Mouse (Mus musculus): ENCODE data around the gene Cyp2j9. TPM values are rescaled to one million over a fixed set of nuclear protein-coding genes. Genes with fewer than 3 reads are reported as not detected.
A peak's percentile ranks its signal among the peaks of the same experiment; 100 is the strongest.

Gene Cyp2j9
- polyA plus RNA-seq, 1 experiment from 2014 or later: 6.3 TPM

DNA sequence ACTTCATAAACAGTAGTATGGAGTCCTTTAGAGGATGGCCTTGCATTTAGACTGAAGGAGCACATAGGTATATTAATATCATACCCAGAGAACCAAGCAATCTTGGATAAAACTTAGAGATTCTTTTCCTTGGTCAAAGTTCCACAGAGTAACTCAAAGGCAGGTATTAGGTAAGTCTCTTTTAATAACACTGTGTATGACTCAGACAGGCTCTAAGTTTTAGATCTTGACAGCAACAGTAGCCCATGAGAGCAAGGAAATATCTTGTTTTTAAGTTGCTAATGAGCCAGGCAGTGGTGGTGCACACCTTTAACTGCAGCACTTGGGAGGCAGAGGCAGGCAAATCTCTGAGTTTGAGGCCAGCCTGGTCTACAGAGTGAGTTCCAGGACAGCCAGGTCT lies 25.6 kb downstream of the Cyp2j9 start:
- H3K4me2 ChIP-seq (replicated peaks; ENCODE audit: low read depth, low read length): no peak overlapping the region
- no peak overlapping the region for H3K4me3 ChIP-seq (ENCODE audit: low read depth, low read length)
- no peak overlapping the region for H3K27ac ChIP-seq (ENCODE audit: low read length)
- no peaks in the 10 kb centered on the region for H3K27me3 ChIP-seq (ENCODE audit: control insufficient read depth, insufficient read depth, low read length)
- ATAC-seq (ENCODE audit: insufficient number of reproducible peaks, insufficient read depth, low FRiP score, low read depth): no peak
- no peaks in the 10 kb centered on the region for H3K36me3 ChIP-seq (ENCODE audit: control insufficient read depth, insufficient read depth, low read length)
- H3K9ac ChIP-seq (replicated peaks; ENCODE audit: low read depth, low read length): no peak overlapping the region
- no peaks in the 10 kb centered on the region for H3K9me3 ChIP-seq (ENCODE audit: control insufficient read depth, low read depth, low read length)
- no peaks in the 10 kb centered on the region for H3K4me1 ChIP-seq (ENCODE audit: control insufficient read depth, insufficient read depth, low read length)

DNA sequence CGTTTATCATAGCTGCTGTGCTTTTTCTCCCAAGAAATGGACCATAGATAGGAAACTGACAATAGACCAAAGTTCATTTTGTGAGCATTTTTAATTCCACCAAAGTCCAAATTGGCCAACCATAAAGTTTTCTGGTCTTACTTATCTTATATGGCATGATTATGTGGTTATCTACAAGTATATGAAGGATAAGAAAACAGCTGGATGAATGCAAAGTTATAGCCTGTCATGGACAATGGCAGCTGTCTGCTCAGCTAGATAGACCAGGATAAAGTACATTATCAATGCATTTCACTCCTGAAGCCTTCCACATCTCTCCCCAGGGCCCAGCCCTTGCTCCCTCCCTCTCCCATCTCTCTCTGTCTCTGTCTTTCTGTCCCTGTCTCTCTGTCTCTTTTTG lies 30.9 kb downstream of the Cyp2j9 start:
- no peak overlapping the region for H3K27ac ChIP-seq (ENCODE audit: low read length)
- 84% methylated on average over 1 of the region's 1 CpGs for WGBS

DNA sequence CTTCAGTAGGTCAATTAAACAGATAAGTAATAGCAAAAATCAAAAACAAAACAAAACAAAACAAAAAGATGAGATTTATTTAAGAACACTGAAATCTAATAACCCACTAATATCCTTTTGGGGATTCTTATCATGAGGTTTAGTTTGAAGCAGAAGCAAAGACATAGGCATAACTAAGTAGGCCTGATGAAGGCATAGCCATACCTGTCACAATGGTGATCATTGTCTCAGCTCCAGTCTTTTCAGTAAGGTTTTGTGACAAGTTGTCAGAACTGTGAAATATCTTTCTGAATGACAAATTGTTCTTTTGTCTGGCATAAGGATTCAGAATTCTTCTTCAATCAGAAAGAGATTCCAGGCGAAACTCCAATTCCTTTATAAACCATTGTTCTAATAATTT lies 31.6 kb downstream of the Cyp2j9 start:
- H3K27ac ChIP-seq (ENCODE audit: low read length): no peak overlapping the region
- 85% methylated on average over 1 of the region's 1 CpGs for WGBS
- H3K4me3 ChIP-seq (ENCODE audit: low read depth, low read length): no peak overlapping the region
- ATAC-seq (ENCODE audit: insufficient number of reproducible peaks, insufficient read depth, low FRiP score, low read depth): no peak
- no peak overlapping the region for H3K9ac ChIP-seq (replicated peaks; ENCODE audit: low read depth, low read length)
- H3K27me3 ChIP-seq (ENCODE audit: control insufficient read depth, insufficient read depth, low read length): no peaks in the 10 kb centered on the region
- H3K4me2 ChIP-seq (replicated peaks; ENCODE audit: low read depth, low read length): no peak overlapping the region
- no peaks in the 10 kb centered on the region for H3K36me3 ChIP-seq (ENCODE audit: control insufficient read depth, insufficient read depth, low read length)
- H3K4me1 ChIP-seq (ENCODE audit: control insufficient read depth, insufficient read depth, low read length): no peaks in the 10 kb centered on the region
- no peaks in the 10 kb centered on the region for H3K9me3 ChIP-seq (ENCODE audit: control insufficient read depth, low read depth, low read length)

More for the DNA sequence above, 30.9 kb downstream of the Cyp2j9 start:
- no peaks in the 10 kb centered on the region for H3K27me3 ChIP-seq (ENCODE audit: control insufficient read depth, insufficient read depth, low read length)
- H3K9ac ChIP-seq (replicated peaks; ENCODE audit: low read depth, low read length): no peak overlapping the region
- no peaks in the 10 kb centered on the region for H3K36me3 ChIP-seq (ENCODE audit: control insufficient read depth, insufficient read depth, low read length)
- H3K4me3 ChIP-seq (ENCODE audit: low read depth, low read length): no peak overlapping the region
- no peaks in the 10 kb centered on the region for H3K4me1 ChIP-seq (ENCODE audit: control insufficient read depth, insufficient read depth, low read length)
- no peaks in the 10 kb centered on the region for H3K9me3 ChIP-seq (ENCODE audit: control insufficient read depth, low read depth, low read length)
- no peak for ATAC-seq (ENCODE audit: insufficient number of reproducible peaks, insufficient read depth, low FRiP score, low read depth)
- H3K4me2 ChIP-seq (replicated peaks; ENCODE audit: low read depth, low read length): no peak overlapping the region

DNA sequence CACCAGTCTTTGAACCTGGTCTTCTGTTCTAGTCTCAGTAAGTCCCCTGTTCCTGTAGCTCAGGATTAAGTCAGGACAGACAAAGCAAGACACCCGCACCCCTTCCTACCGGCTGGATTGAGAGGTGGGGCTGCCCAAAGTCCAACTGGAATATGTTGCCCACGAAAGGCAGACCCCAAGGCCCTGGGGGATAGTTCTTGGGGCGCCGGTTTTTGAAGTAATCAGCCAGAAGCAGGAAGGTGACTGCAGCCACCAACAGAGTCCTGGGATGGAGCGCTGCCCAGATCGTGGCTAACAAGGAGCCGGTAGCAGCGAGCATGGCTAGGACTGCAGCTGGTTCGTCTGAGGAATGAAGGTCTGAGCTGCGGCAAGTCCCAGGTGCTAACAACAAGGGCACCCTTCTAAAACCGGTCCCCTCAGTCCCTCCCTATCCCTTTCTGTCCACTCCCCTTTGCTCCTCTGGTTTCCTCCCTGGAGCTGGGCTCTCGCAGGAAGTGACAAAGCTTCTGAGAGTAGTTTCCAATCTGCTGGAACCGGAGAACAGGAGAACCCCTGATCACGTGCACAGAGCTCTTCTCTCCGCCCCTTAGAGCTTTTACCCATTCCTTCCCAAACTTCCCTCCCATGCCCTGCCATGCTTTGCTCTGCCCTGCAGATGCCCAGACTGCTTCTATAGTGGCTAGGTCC lies 38.1 kb downstream of the Cyp2j9 start, which contains the start of gene Cyp2j6:
TSS of gene Cyp2j6 (minus strand) at position 529 of the 687 bp plus-strand sequence.
- Histone ChIP-seq H3K27ac (ENCODE audit: low read length) (peak within 1 kb of the TSS; percentile 73; the same call in 1 of the 2 replicates), H3K36me3 (ENCODE audit: control insufficient read depth, insufficient read depth, low read length) (no peaks in the 10 kb centered on the region), H3K9ac (replicated peaks; ENCODE audit: low read depth, low read length) (peak within 1 kb of the TSS; percentile 71), H3K27me3 (ENCODE audit: control insufficient read depth, insufficient read depth, low read length) (no peaks in the 10 kb centered on the region), H3K4me2 (replicated peaks; ENCODE audit: low read depth, low read length) (peak within 1 kb of the TSS; percentile 58), H3K9me3 (ENCODE audit: control insufficient read depth, low read depth, low read length) (no peaks in the 10 kb centered on the region), H3K4me1 (ENCODE audit: control insufficient read depth, insufficient read depth, low read length) (no peaks in the 10 kb centered on the region; the same call in 1 of the 2 replicates), H3K4me3 (ENCODE audit: low read depth, low read length) (peak within 1 kb of the TSS; percentile 62)
- WGBS: 1% methylated on average over 16 of the region's 16 CpGs
- ATAC-seq (ENCODE audit: insufficient number of reproducible peaks, insufficient read depth, low FRiP score, low read depth): peak; percentile 94

DNA sequence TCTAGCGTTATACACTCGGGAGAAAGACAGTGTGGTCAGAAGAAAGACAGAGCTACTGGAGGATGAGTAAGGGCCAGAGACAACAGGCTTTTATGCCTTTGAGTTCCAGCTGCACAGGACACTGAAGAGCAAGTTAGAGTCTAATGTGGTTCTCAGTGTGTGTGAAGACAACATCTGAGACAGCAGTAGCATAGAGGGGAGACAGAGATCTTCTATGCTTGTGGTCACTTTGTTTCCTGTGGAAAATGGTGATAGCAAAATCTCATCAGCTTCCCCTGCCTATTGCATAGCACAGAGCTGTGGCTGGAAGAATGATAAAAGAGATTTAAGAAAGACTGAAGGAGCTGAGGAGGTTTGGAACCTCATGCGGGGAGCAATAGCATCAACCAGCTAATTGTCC lies 39.8 kb downstream of the Cyp2j9 start:
- Histone ChIP-seq H3K27ac (ENCODE audit: low read length) (no peak overlapping the region), H3K4me3 (ENCODE audit: low read depth, low read length) (0 out of 2 replicates have a peak overlapping the region, but pooled peaks have one; percentile 6), H3K4me2 (replicated peaks; ENCODE audit: low read depth, low read length) (peak overlapping the region; percentile 58; the same call in 1 of the 2 replicates), H3K9ac (replicated peaks; ENCODE audit: low read depth, low read length) (no peak overlapping the region), H3K4me1 (ENCODE audit: control insufficient read depth, insufficient read depth, low read length) (no peaks in the 10 kb centered on the region; the same call in 1 of the 2 replicates), H3K36me3 (ENCODE audit: control insufficient read depth, insufficient read depth, low read length) (no peaks in the 10 kb centered on the region), H3K27me3 (ENCODE audit: control insufficient read depth, insufficient read depth, low read length) (no peaks in the 10 kb centered on the region), H3K9me3 (ENCODE audit: control insufficient read depth, low read depth, low read length) (no peaks in the 10 kb centered on the region)
- WGBS: 78% methylated on average over 3 of the region's 3 CpGs
- no peak for ATAC-seq (ENCODE audit: insufficient number of reproducible peaks, insufficient read depth, low FRiP score, low read depth)

DNA sequence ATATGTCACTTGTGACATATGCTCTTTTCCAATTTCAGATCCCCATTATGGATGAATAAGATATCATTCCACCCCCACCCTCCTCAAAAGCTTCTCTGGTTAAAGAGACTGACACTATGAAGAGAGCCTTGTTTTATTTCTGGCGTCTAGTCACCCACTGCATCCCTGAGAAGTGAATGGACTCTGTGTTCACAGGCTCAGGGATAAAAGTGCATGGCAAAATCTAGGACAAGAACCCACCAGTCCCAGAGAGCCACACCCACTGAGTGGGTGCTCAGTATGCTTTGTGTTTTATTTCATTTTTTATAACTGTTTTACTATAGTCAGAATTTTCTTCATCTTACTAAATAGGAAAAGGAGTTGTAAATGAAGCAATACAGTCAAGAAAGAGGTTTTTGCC lies 45.4 kb downstream of the Cyp2j9 start:
- WGBS: 73% methylated on average over 1 of the region's 1 CpGs
- no peak overlapping the region for H3K4me2 ChIP-seq (replicated peaks; ENCODE audit: low read depth, low read length)

DNA sequence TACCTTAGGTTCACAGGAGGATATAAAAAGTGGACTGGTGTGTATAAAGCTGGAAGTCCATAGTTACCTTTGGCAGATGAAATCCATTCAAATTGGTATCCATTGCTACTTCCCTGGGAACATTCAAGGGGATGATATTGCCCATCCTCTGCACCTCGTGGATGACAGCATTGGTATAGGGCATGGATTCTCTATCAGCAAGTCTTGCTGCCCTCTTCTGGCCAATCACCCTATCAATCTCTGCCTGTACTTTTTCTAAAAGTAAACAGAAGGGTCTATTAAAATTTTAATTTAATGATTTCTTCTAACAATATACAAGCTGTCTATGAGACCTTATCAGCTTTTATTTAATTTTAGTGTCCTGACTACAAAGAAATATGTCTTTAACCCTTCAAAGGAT lies 65.6 kb downstream of the Cyp2j9 start:
- H3K4me1 ChIP-seq (ENCODE audit: control insufficient read depth, insufficient read depth, low read length): no peaks in the 10 kb centered on the region
- no peak for ATAC-seq (ENCODE audit: insufficient number of reproducible peaks, insufficient read depth, low FRiP score, low read depth)
- 21% methylated on average over 1 of the region's 1 CpGs for WGBS
- H3K36me3 ChIP-seq (ENCODE audit: control insufficient read depth, insufficient read depth, low read length): no peaks in the 10 kb centered on the region; the same call in 1 of the 2 replicates
- no peaks in the 10 kb centered on the region for H3K27me3 ChIP-seq (ENCODE audit: control insufficient read depth, insufficient read depth, low read length)
- H3K4me3 ChIP-seq (ENCODE audit: low read depth, low read length): no peak overlapping the region
- H3K9ac ChIP-seq (replicated peaks; ENCODE audit: low read depth, low read length): no peak overlapping the region
- no peak overlapping the region for H3K4me2 ChIP-seq (replicated peaks; ENCODE audit: low read depth, low read length)
- no peak overlapping the region for H3K27ac ChIP-seq (ENCODE audit: low read length)
- no peaks in the 10 kb centered on the region for H3K9me3 ChIP-seq (ENCODE audit: control insufficient read depth, low read depth, low read length)

More for the DNA sequence above, 45.4 kb downstream of the Cyp2j9 start:
- no peak overlapping the region for H3K27ac ChIP-seq (ENCODE audit: low read length)
- H3K9me3 ChIP-seq (ENCODE audit: control insufficient read depth, low read depth, low read length): no peaks in the 10 kb centered on the region
- H3K27me3 ChIP-seq (ENCODE audit: control insufficient read depth, insufficient read depth, low read length): no peaks in the 10 kb centered on the region
- H3K4me1 ChIP-seq (ENCODE audit: control insufficient read depth, insufficient read depth, low read length): no peaks in the 10 kb centered on the region; the same call in 1 of the 2 replicates
- H3K9ac ChIP-seq (replicated peaks; ENCODE audit: low read depth, low read length): no peak overlapping the region
- ATAC-seq (ENCODE audit: insufficient number of reproducible peaks, insufficient read depth, low FRiP score, low read depth): no peak
- no peak overlapping the region for H3K4me3 ChIP-seq (ENCODE audit: low read depth, low read length)
- H3K36me3 ChIP-seq (ENCODE audit: control insufficient read depth, insufficient read depth, low read length): no peaks in the 10 kb centered on the region

DNA sequence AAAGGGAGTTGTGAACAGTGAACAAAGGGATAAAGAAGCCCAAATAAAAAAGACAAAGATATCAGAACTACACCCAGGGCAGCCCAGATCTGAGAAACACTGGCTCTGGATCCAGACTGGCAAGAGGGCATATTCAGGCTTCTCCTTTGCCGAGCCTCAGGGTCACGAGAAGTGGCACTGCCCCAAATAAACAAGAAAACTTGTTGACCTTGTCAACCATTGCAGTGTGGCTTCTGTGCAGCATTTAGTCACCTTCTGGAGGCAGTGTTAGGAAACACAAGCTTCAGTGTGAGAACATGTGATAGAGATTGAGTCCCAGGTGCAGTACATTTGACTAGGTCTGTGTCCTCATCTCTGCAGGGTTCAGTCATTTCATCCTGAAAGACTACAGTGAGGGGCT lies 69.1 kb downstream of the Cyp2j9 start:
- H3K36me3 ChIP-seq (ENCODE audit: control insufficient read depth, insufficient read depth, low read length): no peaks in the 10 kb centered on the region; the same call in 1 of the 2 replicates
- H3K4me1 ChIP-seq (ENCODE audit: control insufficient read depth, insufficient read depth, low read length): no peaks in the 10 kb centered on the region
- no peak overlapping the region for H3K4me3 ChIP-seq (ENCODE audit: low read depth, low read length)
- ATAC-seq (ENCODE audit: insufficient number of reproducible peaks, insufficient read depth, low FRiP score, low read depth): no peak
- no peaks in the 10 kb centered on the region for H3K9me3 ChIP-seq (ENCODE audit: control insufficient read depth, low read depth, low read length)
- H3K4me2 ChIP-seq (replicated peaks; ENCODE audit: low read depth, low read length): no peak overlapping the region
- WGBS: 64% methylated on average over 2 of the region's 2 CpGs
- no peak overlapping the region for H3K9ac ChIP-seq (replicated peaks; ENCODE audit: low read depth, low read length)
- no peak overlapping the region for H3K27ac ChIP-seq (ENCODE audit: low read length)
- no peaks in the 10 kb centered on the region for H3K27me3 ChIP-seq (ENCODE audit: control insufficient read depth, insufficient read depth, low read length)
